Mouse (Mus musculus): Measurements from ENCODE around the gene Pdcd2l. TPM values are rescaled to one million over a fixed set of nuclear protein-coding genes. Genes with fewer than 3 reads are reported as not detected.

Gene Pdcd2l
- polyA plus RNA-seq, 1 experiment from 2014 or later: 46.7 TPM

DNA sequence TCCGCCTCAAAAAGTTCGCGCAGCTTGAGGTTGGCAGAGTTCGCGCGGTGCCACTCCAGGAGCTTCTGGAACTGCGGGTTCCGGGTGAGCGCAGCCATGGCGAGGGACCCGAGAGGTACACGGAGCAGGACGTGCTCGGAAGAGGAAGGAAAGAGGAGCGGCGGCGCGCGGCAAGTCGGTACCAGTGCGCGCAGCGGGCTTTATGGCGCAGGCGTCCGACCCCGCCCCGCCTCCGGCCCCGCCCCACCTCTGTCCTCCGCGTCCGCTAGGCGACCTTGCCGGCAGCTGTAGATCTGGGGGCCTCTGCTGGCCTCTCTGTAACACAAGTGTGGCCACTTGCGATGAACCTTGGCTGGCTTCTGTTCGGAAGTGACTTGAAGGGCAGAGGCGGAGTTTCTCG lies 33.7 kb upstream of the Pdcd2l start, which contains the start of gene Gpi1:
Gene Gpi1, minus strand, starts transcription at position 221 of the 400 bp plus-strand sequence.
- H3K27me3 ChIP-seq (ENCODE audit: control insufficient read depth, insufficient read depth, low read length): no peaks in the 10 kb centered on the region
- peak within 1 kb of the TSS; percentile 87 for H3K4me2 ChIP-seq
- ATAC-seq (replicated peaks; ENCODE audit: insufficient number of reproducible peaks, low FRiP score, low TSS enrichment): peak; percentile 73
- H3K4me3 ChIP-seq (ENCODE audit: low read depth, low read length): peak within 1 kb of the TSS; percentile 82
- H3K4me1 ChIP-seq (ENCODE audit: control insufficient read depth, insufficient read depth, low read length): peaks cover 51% of the 10 kb centered on the region
- H3K36me3 ChIP-seq (ENCODE audit: control insufficient read depth, insufficient read depth, low read length): peaks cover 30% of the 10 kb centered on the region
- WGBS (ENCODE audit: insufficient replicate concordance): under 1% methylated on average over 35 of the region's 39 CpGs
- peak within 1 kb of the TSS; percentile 94 for H3K27ac ChIP-seq (ENCODE audit: low read depth, low read length)
- H3K9ac ChIP-seq (ENCODE audit: low read depth, low read length): peak within 1 kb of the TSS; percentile 92
- H3K9me3 ChIP-seq (replicated peaks; ENCODE audit: control insufficient read depth, low read length): no peaks in the 10 kb centered on the region

DNA sequence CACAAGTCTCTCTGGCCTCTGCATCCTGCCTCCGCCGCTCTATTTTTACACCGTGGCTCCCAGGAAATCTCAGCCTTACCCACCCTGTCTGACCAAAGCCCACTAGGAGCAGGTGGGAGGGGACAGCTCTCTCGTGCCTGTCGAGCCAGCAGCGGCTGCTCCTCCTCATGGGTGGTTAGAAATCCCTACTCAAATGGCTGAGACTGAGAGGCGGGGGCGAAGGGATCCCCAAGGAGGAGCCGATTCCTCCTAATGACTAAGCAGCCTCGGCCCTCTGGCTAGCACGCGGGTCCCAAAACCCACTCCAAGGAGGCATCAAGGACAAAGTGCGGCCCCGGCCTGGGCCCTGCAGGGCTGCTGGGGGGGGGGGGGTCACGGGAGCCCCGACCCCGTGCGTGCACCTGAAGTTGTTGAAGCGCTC lies 33.2 kb upstream of the Pdcd2l start:
- Histone ChIP-seq H3K27me3 (ENCODE audit: control insufficient read depth, insufficient read depth, low read length) (no peaks in the 10 kb centered on the region), H3K9me3 (replicated peaks; ENCODE audit: control insufficient read depth, low read length) (no peaks in the 10 kb centered on the region), H3K36me3 (ENCODE audit: control insufficient read depth, insufficient read depth, low read length) (peaks cover 32% of the 10 kb centered on the region), H3K4me2 (peak overlapping the region; percentile 87), H3K4me1 (ENCODE audit: control insufficient read depth, insufficient read depth, low read length) (peaks cover 51% of the 10 kb centered on the region), H3K4me3 (ENCODE audit: low read depth, low read length) (peak overlapping the region; percentile 82), H3K27ac (ENCODE audit: low read depth, low read length) (peak overlapping the region; percentile 94), H3K9ac (ENCODE audit: low read depth, low read length) (peak overlapping the region; percentile 92)
- 1% methylated on average over 17 of the region's 19 CpGs for WGBS (ENCODE audit: insufficient replicate concordance)
- ATAC-seq (replicated peaks; ENCODE audit: insufficient number of reproducible peaks, low FRiP score, low TSS enrichment): peak; percentile 19

DNA sequence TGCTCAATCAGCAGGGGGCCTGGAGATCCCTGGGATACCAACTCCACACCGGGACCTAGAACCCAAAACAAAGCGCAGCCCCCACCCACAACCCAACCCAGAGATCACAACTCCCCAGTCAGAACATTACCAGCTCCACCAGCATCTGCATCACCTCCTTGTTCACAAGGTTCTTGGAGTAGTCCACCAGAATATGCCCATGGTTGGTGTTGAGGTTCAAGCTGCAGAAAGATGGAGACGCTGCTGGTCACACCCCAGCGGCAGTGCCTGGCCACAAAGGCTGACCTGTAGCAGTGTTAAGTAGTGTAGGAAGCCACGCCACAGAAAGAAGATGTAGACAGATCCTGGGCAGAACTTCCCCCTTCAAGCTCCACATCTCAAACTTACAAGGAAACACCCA lies 32.7 kb upstream of the Pdcd2l start:
- ATAC-seq (replicated peaks; ENCODE audit: insufficient number of reproducible peaks, low FRiP score, low TSS enrichment): no peak
- Histone ChIP-seq H3K27me3 (ENCODE audit: control insufficient read depth, insufficient read depth, low read length) (no peaks in the 10 kb centered on the region), H3K9ac (ENCODE audit: low read depth, low read length) (peak overlapping the region; percentile 92), H3K4me1 (ENCODE audit: control insufficient read depth, insufficient read depth, low read length) (peaks cover 51% of the 10 kb centered on the region), H3K4me2 (peak overlapping the region; percentile 87), H3K36me3 (ENCODE audit: control insufficient read depth, insufficient read depth, low read length) (peaks cover 35% of the 10 kb centered on the region), H3K27ac (ENCODE audit: low read depth, low read length) (peak overlapping the region; percentile 94), H3K4me3 (ENCODE audit: low read depth, low read length) (peak overlapping the region; percentile 82), H3K9me3 (replicated peaks; ENCODE audit: control insufficient read depth, low read length) (no peaks in the 10 kb centered on the region)
- 16% methylated on average over 5 of the region's 5 CpGs for WGBS (ENCODE audit: insufficient replicate concordance)

DNA sequence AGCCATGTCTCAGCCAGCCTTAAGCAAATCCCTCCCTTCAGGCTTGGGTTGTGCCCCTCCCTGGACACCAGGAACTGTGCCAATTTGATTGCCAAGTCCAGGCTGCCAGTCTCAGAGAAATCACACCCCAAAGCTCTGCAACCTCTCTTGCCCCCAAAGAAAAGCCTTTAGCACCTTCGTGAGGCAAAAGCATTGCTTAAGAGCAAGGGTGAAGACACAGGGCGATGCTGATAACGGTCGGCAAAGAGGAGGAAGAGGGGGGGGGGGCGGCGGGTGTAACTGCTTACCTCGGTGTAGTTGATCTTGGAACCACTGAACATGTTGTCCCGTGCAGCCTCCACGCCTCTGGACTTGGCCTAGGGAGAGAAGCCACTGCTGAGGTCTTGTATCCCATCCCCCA lies 32.2 kb upstream of the Pdcd2l start:
- peaks cover 39% of the 10 kb centered on the region for H3K36me3 ChIP-seq (ENCODE audit: control insufficient read depth, insufficient read depth, low read length)
- H3K4me2 ChIP-seq: peak overlapping the region; percentile 87
- peak overlapping the region; percentile 58; the same call in 1 of the 2 replicates for H3K9ac ChIP-seq (ENCODE audit: low read depth, low read length)
- ATAC-seq (replicated peaks; ENCODE audit: insufficient number of reproducible peaks, low FRiP score, low TSS enrichment): no peak
- no peaks in the 10 kb centered on the region for H3K27me3 ChIP-seq (ENCODE audit: control insufficient read depth, insufficient read depth, low read length)
- H3K9me3 ChIP-seq (replicated peaks; ENCODE audit: control insufficient read depth, low read length): no peaks in the 10 kb centered on the region
- H3K4me3 ChIP-seq (ENCODE audit: low read depth, low read length): peak overlapping the region; percentile 82
- WGBS (ENCODE audit: insufficient replicate concordance): 12% methylated on average over 7 of the region's 9 CpGs
- no peak overlapping the region for H3K27ac ChIP-seq (ENCODE audit: low read depth, low read length)
- H3K4me1 ChIP-seq (ENCODE audit: control insufficient read depth, insufficient read depth, low read length): peaks cover 51% of the 10 kb centered on the region

DNA sequence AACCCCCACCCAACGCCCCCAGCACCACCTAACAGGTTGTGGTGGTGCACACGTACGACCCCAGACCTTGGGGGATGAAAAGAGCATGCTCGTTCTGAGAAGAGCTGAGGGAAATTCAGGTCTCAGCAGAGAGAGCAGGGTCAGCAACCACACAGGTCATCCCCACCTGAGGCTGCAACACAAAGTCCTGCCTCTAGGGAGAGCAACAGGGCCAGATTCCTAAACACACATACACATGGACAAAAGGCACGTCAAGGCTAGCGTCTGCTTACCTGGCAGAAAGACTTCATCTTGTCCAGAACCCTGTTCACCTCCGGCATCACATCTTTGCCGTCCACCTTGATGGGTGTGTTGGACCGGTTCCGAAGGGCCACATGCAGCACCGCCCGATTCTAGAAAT lies 30.4 kb upstream of the Pdcd2l start:
- H3K9ac ChIP-seq (ENCODE audit: low read depth, low read length): no peak overlapping the region
- 87% methylated on average over 12 of the region's 12 CpGs for WGBS (ENCODE audit: insufficient replicate concordance)
- peaks cover 41% of the 10 kb centered on the region for H3K4me1 ChIP-seq (ENCODE audit: control insufficient read depth, insufficient read depth, low read length)
- peaks cover 56% of the 10 kb centered on the region for H3K36me3 ChIP-seq (ENCODE audit: control insufficient read depth, insufficient read depth, low read length)
- no peaks in the 10 kb centered on the region for H3K9me3 ChIP-seq (replicated peaks; ENCODE audit: control insufficient read depth, low read length)
- no peak overlapping the region for H3K27ac ChIP-seq (ENCODE audit: low read depth, low read length)
- H3K4me3 ChIP-seq (ENCODE audit: low read depth, low read length): peak overlapping the region; percentile 82; the same call in 1 of the 2 replicates
- peak overlapping the region; percentile 87; the same call in 1 of the 2 replicates for H3K4me2 ChIP-seq
- ATAC-seq (replicated peaks; ENCODE audit: insufficient number of reproducible peaks, low FRiP score, low TSS enrichment): no peak
- H3K27me3 ChIP-seq (ENCODE audit: control insufficient read depth, insufficient read depth, low read length): no peaks in the 10 kb centered on the region

DNA sequence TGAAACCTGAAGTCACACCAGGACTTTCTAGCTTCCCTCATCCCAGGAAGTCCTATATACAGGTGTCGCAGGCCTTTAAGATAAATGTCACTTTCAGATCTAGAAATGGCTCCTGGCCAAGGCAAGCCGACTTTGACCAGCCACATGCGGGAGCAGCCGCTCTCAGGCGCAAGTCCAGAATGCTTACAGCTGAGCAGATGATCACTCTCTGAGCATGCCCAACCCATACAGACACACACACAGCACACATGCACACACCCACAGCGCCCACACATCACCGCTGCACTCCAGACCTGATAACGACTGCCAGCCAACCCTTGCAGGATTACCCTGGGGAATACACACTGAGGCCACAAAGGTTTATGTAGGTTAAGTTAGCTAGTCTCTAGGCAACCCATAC lies 29.6 kb upstream of the Pdcd2l start:
- H3K27ac ChIP-seq (ENCODE audit: low read depth, low read length): no peak overlapping the region
- H3K27me3 ChIP-seq (ENCODE audit: control insufficient read depth, insufficient read depth, low read length): no peaks in the 10 kb centered on the region
- no peaks in the 10 kb centered on the region for H3K9me3 ChIP-seq (replicated peaks; ENCODE audit: control insufficient read depth, low read length)
- peaks cover 41% of the 10 kb centered on the region for H3K4me1 ChIP-seq (ENCODE audit: control insufficient read depth, insufficient read depth, low read length)
- H3K9ac ChIP-seq (ENCODE audit: low read depth, low read length): peak overlapping the region; percentile 17; the same call in 1 of the 2 replicates
- H3K4me3 ChIP-seq (ENCODE audit: low read depth, low read length): 0 out of 2 replicates have a peak overlapping the region, but pooled peaks have one; percentile 8
- WGBS (ENCODE audit: insufficient replicate concordance): 78% methylated on average over 8 of the region's 8 CpGs
- peaks cover 64% of the 10 kb centered on the region for H3K36me3 ChIP-seq (ENCODE audit: control insufficient read depth, insufficient read depth, low read length)
- peak overlapping the region; percentile 38 for H3K4me2 ChIP-seq
- ATAC-seq (replicated peaks; ENCODE audit: insufficient number of reproducible peaks, low FRiP score, low TSS enrichment): no peak

DNA sequence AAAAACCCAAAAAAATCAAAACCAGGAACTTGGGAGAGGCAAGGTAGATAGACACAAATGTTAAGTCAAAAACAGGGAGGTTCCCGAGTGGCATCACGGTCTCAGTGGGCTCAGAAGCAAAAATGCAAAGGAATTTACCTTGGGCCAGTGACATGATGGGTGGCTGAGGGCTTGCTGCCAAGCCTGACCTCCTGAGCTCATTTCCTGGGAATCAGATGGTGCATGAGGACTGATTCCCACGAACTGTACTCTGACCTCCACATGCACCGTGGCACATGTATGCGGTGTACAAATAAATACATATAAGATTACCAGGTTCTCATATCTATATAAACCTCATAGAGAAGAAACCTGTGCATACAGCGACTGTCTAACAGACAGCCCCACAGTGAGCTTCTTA lies 27.8 kb upstream of the Pdcd2l start:
- Histone ChIP-seq H3K9me3 (replicated peaks; ENCODE audit: control insufficient read depth, low read length) (no peaks in the 10 kb centered on the region), H3K4me1 (ENCODE audit: control insufficient read depth, insufficient read depth, low read length) (peaks cover 37% of the 10 kb centered on the region), H3K4me2 (no peak overlapping the region), H3K9ac (ENCODE audit: low read depth, low read length) (no peak overlapping the region), H3K27me3 (ENCODE audit: control insufficient read depth, insufficient read depth, low read length) (no peaks in the 10 kb centered on the region), H3K27ac (ENCODE audit: low read depth, low read length) (no peak overlapping the region), H3K4me3 (ENCODE audit: low read depth, low read length) (no peak overlapping the region), H3K36me3 (ENCODE audit: control insufficient read depth, insufficient read depth, low read length) (peaks cover 74% of the 10 kb centered on the region)
- WGBS (ENCODE audit: insufficient replicate concordance): 89% methylated on average over 6 of the region's 6 CpGs
- no peak for ATAC-seq (replicated peaks; ENCODE audit: insufficient number of reproducible peaks, low FRiP score, low TSS enrichment)

DNA sequence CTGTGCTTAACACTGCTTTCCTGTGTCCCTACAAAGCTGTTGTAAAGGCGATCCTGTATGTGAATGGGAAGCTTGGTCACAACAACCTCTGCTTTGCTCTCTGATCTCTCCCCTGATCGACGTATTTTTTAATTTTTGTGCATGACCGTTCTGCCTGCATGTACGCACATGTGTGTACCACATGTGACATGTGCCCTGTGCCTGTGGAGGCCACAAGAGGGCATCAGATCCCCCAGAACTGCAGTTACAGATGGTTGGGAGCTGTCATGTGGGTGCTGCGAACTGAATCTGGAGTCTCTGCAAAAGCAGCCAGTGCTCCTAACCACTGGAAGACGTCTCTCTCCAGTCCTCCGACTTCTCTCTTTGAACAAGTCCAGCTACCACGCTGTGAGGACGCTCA lies 25.9 kb upstream of the Pdcd2l start:
- ATAC-seq (replicated peaks; ENCODE audit: insufficient number of reproducible peaks, low FRiP score, low TSS enrichment): no peak
- Histone ChIP-seq H3K4me3 (ENCODE audit: low read depth, low read length) (no peak overlapping the region), H3K9ac (ENCODE audit: low read depth, low read length) (no peak overlapping the region), H3K9me3 (replicated peaks; ENCODE audit: control insufficient read depth, low read length) (no peaks in the 10 kb centered on the region), H3K27ac (ENCODE audit: low read depth, low read length) (no peak overlapping the region), H3K27me3 (ENCODE audit: control insufficient read depth, insufficient read depth, low read length) (no peaks in the 10 kb centered on the region), H3K4me1 (ENCODE audit: control insufficient read depth, insufficient read depth, low read length) (peaks cover 18% of the 10 kb centered on the region), H3K4me2 (no peak overlapping the region), H3K36me3 (ENCODE audit: control insufficient read depth, insufficient read depth, low read length) (peaks cover 78% of the 10 kb centered on the region)
- WGBS (ENCODE audit: insufficient replicate concordance): 92% methylated on average over 10 of the region's 10 CpGs

DNA sequence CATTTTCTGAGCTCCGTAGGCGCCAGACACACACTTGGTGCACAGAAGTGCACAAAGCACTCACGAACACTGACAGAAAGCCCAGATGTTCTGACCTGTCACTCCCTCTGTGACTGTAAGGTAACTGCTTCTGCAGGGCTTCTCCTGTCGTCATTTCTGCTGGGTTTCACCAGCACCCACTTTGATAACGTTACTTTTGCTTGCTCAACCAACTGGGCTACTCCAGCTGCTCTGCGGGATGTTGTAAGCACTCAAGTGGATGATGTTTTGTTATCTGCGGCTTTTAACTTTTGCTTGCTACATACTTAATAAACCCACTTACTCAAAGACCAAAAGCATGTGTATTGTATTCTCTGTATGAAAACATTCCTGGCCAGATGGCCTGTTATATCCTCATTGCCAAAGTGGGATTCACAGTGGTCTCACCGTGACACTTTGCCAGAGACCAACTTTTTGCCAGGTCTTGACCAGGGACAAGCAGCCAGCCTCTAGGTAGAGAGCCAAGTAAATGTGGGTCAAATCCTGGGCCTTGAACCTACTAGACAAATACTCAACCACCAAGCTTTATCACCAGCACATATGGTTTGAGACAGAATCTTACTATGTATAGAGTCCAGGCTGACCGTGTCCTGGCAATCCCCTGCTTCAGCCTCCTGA lies 25.3 kb upstream of the Pdcd2l start:
- 83% methylated on average over 9 of the region's 9 CpGs for WGBS (ENCODE audit: insufficient replicate concordance)
- no peaks in the 10 kb centered on the region for H3K9me3 ChIP-seq (replicated peaks; ENCODE audit: control insufficient read depth, low read length)

More for the DNA sequence above, 25.3 kb upstream of the Pdcd2l start:
- Histone ChIP-seq H3K4me1 (ENCODE audit: control insufficient read depth, insufficient read depth, low read length) (peaks cover 14% of the 10 kb centered on the region), H3K4me2 (no peak overlapping the region), H3K27me3 (ENCODE audit: control insufficient read depth, insufficient read depth, low read length) (no peaks in the 10 kb centered on the region), H3K27ac (ENCODE audit: low read depth, low read length) (no peak overlapping the region), H3K4me3 (ENCODE audit: low read depth, low read length) (no peak overlapping the region), H3K9ac (ENCODE audit: low read depth, low read length) (no peak overlapping the region), H3K36me3 (ENCODE audit: control insufficient read depth, insufficient read depth, low read length) (peaks cover 75% of the 10 kb centered on the region)
- no peak for ATAC-seq (replicated peaks; ENCODE audit: insufficient number of reproducible peaks, low FRiP score, low TSS enrichment)

All from heart, embryonic 11.5 days (tissue).